Mouse (Mus musculus): Measurements from ENCODE around the gene Nek4. TPM values are rescaled to one million over a fixed set of nuclear protein-coding genes. Genes with fewer than 3 reads are reported as not detected.
A peak's percentile ranks its signal among the peaks of the same experiment; 100 is the strongest.

Nek4 gene
- total RNA-seq, 2 experiments from 2014 or later, result 14.1 to 15.9 TPM

DNA sequence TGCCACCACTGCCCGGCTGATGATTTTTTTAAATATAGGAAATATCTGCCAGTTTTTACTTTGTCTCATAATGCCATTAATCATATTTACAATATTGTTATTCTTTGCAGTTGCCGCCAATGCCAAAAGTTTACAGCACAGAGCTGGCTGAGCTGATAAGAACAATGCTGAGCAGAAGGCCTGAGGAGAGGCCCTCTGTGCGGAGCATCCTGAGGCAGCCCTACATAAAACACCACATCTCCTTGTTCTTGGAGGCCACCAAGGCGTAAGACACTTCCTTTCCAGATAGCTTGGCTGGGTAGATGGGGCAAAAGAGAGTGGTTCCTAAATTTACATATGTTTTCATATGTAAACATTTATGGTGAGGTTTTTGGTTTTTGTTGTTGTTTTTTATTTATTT, 7.9 kb downstream of the Nek4 start:
- DNase-seq (ENCODE audit: low spot score in 2 of 2), result no peak

DNA sequence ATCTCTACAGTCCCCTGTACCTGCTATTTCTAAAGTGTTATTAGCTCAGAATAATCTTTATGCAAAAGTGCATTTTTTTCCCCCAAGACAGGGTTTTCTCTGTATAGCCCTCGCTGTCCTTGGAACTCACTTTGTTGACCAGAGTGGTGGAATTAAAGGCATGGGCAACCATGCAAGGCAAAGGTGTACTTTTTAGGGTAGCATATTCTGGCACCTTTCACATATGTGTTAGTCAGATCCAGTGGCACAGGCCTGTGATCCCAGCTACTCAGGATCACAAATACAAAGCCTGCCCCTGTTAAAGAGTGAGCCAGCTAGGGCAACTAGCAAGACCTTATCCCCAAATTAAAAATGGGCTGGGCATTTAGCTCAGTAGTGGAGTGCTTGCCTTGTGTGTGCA, 9.2 kb downstream of the Nek4 start:
- DNase-seq (ENCODE audit: low spot score in 2 of 2), result no peak

DNA sequence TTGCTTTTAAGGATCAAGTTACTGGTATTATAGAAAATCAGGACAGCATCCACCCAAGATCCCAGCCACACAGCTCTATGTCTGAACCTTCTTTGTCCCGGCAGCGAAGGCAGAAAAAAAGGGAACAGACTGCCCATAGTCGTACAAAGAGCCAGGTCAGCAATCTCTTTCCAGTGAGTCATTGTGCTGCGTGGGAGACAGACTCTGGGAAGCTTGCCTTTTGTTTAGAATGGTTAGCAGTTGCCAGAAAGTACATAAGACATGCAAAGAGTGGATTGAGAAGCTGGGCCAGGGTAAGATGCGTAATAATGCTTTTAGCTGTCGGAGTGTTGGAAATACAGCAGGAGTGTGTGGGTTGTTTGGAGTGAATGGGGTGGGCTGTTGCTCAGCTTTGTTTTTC, 23.0 kb downstream of the Nek4 start:
- DNase-seq (ENCODE audit: low spot score in 2 of 2), result peak; percentile 16 to 50

DNA sequence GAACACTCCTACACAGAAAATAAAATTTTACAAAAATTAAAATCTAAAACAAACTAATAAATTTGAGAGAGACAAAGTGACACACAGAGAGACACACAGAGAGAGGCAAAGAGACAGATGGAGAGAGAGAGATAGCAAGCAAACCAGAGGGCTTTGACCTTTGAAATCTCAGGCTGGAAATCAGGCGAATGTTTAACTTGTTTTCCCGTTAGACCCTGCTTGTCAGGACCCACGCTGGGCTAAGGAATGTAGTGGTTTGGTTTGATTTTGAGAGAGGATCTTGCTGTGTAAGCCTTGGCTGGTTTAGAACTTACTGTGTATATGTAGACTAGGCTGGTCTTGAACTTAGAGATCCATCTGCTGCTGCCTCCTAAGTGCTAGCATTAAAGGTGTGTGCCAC, 25.0 kb downstream of the Nek4 start:
- DNase-seq (ENCODE audit: low spot score in 2 of 2), result no peak

DNA sequence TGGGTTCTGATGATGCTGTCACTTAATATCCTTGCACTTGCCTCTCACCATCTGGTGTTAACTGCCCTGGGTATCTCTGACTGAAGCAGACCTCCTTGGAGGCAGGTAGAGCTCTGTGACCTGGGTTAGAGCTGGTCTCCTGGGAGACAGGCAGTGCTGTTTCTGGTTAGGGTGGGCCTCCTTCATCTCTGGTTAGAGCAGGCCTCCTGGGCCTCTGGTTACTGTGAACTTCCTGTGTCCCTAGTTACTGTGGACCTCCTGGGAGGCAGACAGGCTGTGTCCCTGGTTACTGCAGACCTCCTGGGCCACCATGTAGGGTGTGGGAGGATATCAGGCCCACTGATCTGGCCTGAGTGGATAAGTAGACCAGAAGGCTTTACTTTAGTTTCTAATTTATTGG, 45.2 kb downstream of the Nek4 start:
- DNase-seq (ENCODE audit: low spot score in 2 of 2), result no peak

DNA sequence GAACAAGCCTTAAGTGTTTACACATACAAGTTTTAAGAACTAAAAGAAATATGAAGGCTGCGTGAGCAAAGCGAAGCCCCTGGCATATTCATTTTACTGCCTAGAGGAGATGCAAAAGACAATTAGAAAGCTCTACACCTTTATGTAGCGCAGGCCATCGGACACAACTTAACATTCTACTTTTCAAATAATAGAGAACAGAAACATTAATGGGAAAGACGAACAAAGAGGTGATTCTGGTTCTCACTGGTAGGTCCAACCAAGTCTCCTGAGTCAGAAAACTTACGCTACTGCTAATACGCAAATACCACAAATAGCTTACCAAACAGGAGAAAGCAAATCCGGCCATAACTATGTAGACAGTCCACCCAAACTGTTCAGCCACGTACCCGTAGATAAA, 49.2 kb downstream of the Nek4 start:
- no peak for DNase-seq (ENCODE audit: low spot score in 2 of 2)

DNA sequence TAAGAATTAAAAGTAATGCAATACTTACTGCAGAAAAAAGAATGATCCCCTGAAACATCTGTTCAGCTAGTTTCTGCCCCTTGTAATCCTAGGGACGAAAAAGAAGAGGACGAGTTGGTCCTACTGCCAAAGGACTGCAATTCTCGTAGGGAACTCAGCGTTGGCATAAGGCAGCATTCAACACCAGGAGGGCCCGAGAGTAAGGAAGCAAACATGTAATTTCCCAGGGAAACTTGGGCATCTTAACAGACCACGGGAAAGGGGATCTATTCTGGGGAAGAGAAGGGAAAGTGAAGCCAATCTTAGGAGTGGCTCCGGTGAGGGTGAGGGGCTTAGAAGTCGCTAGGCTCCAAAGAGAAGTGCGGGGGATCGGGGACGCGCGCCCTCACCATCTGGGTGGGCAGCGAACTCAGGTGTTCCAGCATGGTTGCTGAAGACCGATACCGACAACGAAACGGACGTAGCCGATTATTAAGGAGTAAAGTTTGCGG, 49.7 kb downstream of the Nek4 start:
- DNase-seq (ENCODE audit: low spot score in 2 of 2), result no peak

DNA sequence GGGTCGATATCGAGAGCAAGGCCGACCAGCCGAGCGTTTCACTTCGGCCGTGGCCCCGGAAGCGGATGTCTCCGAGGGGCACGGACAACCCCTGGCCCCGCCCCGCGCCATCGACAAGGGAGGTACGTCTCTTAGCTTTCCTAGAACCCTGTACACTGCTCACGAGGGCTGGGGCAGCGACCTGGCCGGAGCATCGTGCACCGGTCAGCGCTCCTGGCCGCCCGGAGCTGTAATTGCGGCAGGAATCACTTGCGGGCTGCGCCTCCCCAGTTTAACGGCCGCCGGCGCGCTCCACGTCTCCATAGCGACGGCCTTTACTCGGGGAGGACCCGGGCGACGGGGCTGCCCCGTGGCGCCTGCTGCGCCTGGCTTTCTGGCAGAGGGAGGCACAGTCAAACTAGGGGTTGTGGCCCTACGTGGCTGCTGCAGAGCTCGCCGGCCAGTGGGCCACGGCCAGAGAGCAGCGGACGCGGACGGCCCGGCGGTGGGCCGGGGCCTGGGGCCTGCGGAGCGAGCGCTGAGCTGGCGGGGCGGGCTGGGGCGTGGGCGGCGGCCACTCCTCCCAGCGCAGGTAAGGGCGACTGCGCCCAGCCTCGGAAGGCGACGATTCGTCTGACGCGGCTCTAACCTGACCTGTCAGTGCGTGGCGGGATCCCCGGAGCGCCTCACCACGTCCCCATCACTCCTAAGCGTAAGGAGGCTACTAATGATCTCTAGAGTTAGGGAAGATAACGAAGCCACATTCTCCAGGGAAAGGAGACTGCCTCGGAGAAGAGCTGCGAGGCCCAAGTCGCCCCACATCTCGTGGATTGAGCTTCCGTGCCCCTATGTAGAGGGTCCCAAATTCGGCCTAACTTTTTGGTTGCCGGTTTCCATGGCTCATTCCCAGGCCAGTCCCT, 50.4 kb downstream of the Nek4 start, which contains the start of the genes Glt8d1 and Spcs1:
Glt8d1 (plus strand) TSS at position 94 of the 899 bp plus-strand sequence.
Spcs1 (minus strand) TSS at position 366 of the 899 bp plus-strand sequence.
- DNase-seq (ENCODE audit: low spot score in 2 of 2), result peak; percentile 90 to 94

DNA sequence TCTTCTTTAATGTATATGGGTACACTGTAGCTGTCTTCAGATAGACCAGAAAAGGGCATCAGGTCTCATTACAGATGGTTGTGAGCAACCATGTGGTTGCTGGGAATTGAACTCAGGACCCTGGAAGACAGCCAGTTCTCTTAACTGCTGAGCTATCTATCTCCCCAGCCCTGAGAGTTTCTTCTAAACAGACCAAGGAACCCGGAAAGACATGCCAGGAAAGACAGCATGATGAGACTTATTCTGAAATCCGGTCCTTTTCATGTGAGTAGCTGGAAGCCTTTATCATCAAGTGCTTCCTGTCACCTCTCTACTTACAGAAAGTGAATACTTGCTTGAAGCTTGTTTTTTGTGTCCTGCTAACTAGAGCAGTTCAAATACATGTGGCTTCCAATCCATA, 53.4 kb downstream of the Nek4 start:
- DNase-seq (ENCODE audit: low spot score in 2 of 2), result no peak

DNA sequence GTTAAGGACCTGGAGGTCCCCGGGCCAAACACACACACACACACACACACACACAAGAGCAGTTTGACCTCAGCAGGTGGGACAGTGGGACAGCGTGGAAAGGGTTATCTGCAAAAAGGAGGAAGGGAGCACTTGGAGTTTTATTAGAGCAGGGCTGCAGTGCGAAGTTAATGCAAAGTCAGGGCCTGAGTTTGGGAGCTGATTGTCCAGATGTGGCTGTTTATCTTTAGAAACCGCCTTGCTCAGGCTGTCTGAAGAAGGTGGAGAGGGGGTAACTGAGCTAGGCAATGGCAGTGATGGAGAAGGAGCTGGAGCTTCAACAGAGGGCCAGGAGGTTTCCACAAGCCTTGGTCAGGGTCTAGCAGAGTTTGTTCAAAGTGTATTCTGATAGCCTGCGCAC, 55.6 kb downstream of the Nek4 start:
- no peak for DNase-seq (ENCODE audit: low spot score in 2 of 2)

DNA sequence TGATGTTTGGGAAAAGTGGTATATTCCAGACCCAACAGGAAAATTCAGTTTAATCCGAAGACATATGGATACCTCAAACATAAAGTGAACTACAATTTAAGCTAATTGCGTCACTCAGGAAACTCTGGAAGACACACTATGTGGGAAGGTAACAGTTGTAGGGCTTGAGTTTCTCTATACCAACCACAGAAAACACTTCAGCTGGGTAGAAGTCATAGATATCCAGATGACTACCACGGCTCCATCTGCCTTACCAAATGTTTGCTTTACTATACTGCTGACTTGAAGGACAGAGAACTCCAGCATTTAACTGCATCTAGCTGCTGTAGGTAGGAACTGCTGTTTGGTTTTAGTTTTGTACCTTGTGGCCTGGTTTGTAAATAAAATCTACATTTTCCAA, 60.4 kb downstream of the Nek4 start:
- DNase-seq (ENCODE audit: low spot score in 2 of 2), result no peak

DNA sequence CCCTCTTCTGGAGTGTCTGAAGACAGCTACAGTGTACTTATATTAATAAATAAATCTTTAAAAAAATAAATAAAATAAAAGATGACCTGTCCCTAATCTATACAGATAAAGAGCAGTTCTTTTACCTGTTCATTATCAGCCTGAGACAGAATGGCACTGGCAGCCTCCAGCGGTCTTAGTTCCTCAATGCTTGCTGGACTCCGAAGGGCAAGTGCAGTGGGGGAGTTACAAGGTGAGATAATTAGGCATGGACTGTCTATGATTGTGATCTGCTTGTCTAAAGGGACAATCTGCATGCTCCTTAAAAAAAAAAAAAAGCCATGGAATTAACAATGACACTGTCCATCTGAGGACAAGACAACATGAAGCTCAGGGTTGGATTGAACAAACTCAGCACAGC, 62.8 kb downstream of the Nek4 start:
- DNase-seq (ENCODE audit: low spot score in 2 of 2), result no peak

DNA sequence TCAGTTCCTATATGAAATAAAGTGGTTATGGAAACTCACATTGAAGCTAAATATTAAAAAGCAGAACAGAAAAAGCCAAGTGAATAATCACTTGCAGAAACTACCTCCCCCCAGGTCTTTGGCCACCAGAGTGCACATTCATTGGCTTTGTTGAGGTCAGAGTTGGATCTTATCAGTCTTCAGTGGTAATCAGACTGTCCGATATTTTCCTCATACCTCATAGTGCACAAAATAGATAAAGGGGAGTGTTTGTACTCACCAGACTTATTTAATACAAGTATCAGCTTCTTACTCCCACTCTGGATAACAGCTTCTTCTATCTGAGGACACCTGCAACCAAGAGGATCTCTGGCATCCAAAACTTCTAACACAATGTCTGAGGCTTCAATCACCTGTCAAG, 64.9 kb downstream of the Nek4 start:
- DNase-seq (ENCODE audit: low spot score in 2 of 2), result no peak

DNA sequence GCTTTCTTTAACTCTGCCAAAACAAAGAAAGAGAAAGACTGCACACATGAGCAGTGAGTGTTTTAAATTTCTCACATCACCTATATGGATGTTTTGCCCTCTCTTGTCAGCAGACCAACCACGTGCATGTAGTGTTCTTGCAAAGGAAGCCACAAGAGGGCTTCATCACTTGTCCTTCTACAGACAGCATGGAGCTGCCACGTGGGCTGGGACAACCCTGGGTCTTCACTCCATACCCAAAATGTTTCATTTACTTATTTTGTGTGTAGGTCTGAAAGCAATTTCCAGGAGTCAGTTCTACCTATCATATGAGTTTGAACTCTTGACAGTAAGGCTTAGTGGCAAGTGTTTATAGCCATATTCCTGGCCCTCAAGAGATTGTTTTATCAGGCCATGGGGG, 66.7 kb downstream of the Nek4 start:
- no peak for DNase-seq (ENCODE audit: low spot score in 2 of 2)

DNA sequence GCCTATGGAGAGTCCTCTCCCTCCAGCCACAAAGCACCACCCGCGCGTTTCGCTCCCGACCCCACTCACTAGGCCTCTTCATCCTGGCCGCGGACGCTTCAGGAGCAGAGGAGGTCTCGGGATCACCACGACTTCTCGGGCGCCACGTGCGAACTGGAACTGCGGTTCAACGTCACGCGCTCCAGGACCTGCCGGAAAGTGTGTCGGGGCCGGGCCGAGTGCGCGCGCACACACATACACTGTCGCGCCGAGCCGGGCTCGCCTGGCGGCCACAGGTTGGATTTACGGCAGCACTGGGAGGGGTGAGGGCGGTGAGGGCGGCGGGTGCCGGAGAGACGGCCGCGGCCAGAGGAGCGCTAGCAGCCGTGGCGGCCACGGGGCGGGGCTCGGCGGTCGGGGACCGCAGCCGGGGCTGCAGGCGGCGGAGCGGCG, 67.7 kb downstream of the Nek4 start, which contains the start of the genes Pbrm1 and Gnl3:
Pbrm1 (plus strand) TSS at position 279 of the 432 bp plus-strand sequence.
Gnl3 (minus strand) TSS at position 293 of the 432 bp plus-strand sequence.
- peak; percentile 93 to 97 for DNase-seq (ENCODE audit: low spot score in 2 of 2)

DNA sequence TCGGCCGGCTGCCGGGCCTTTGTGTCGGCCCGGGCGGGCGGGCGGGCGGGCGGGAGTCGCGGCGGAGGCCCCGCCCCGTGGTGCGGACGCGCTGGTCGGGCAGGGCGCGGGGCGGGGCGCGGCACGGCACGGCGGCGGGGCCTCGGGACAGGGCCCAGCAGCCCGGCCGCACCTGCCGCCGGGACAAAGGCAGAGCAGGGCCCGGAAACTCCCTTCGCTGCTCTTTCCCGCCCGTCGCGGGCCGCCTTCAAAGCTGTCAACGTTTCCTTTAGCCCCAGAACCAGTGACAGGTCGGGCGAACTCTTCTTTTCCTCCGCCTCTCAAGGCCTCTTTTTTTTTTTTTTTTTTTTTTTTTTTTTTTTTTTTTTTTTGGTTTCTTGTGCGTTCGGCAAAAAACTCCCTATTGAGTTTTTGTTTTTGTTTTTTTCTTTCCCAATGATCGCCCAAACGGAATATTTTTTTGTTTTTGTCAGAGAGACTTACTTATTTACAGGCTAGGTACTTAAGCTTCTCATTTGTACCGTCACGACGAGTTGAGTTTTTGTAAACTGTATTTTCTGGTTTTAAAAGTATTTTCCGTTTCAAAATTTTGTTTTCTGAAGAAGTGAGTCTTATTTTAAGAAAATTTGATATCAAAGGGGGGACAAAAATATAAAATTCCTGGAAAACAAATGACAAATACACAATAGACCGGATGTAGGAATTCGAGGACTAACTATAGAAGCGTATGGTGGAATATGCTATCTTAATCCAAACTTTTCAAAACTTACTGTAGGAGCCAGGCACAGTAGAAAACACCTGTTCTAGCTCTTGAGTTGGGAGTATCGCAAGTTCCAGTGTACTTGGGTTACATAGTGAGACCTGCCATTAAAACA, 68.4 kb downstream of the Nek4 start:
- DNase-seq (ENCODE audit: low spot score in 2 of 2), result peak in 1 of 2 experiments; percentile 49

DNA sequence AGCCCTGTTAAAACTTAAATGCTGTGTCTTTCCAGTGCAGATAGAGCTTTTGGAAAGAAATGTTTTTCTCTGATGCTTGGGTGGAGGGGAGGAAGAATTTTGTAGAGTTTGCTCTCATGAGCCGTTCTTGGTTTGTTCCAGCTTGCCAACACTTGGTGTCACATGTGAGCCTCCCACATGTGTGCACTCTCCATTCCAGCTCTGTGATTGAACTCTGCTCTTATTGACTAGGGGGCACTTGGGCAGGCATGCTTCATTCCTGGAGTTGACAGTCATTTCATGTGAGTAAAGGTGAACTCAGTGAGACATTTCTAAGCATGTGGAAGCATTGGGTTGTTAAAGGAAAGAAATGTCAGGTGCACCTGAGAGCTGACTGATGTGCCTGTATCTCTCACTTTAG, 71.4 kb downstream of the Nek4 start:
- no peak for DNase-seq (ENCODE audit: low spot score in 2 of 2)

DNA sequence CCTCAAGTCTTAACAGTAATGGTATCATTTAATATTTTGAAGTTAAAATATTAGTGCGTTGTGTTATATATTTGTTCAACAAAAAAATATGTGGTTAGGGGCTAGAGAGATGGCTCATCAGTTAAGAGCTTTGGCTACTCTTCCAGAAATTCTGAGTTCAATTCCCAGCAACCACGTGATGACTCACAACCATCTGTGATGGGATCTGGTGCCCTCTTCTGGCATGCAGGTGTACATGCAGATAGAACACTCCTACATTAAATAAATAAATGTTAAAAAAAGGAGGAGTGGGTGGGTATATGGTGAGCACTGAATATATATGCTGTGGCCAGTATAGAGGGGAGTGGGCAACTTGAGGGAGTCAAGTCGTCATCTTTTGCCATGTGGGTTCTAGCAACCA, 74.6 kb downstream of the Nek4 start:
- no peak for DNase-seq (ENCODE audit: low spot score in 2 of 2)
